Mouse (Mus musculus) embryonic facial prominence, embryonic 11.5 days (tissue): ENCODE measurements around the gene Pramef8. TPM values are rescaled to one million over a fixed set of nuclear protein-coding genes. Genes with fewer than 3 reads are reported as not detected.

Experiments used
- polyA plus RNA-seq: library from polyadenylated mRNA; unstranded; fragments of >200 nt; fragmentation: Nextera tagmentation; extraction: Ambion mirVana; gene quantifications from 2 replicates; pipeline ENCODE4 v1.2.1, GENCODE M21; 2014

Pramef8 gene
- polyA plus RNA-seq, 1 experiment from 2014 or later: 19.0 TPM

Other genes with a start within 250 kb of the Pramef8 start
- 11.5 and 13.2 TPM in 2 replicates for gene Prdm2, start 199.4 kb upstream of the Pramef8 start, polyA plus RNA-seq
- 44.9 and 46.9 TPM in 2 replicates for gene Pdpn, start 112.9 kb upstream of the Pramef8 start, polyA plus RNA-seq
- gene Lrrc38, start 62.7 kb upstream of the Pramef8 start, polyA plus RNA-seq: 0.11 and 0.14 TPM in 2 replicates
- not detected in 2 replicates for gene Pramel1, start 18.0 kb upstream of the Pramef8 start, polyA plus RNA-seq
- not detected in 2 replicates for gene Oog4, start 37.9 kb downstream of the Pramef8 start, polyA plus RNA-seq
- not detected in 2 replicates for gene Gm13043, start 98.9 kb downstream of the Pramef8 start, polyA plus RNA-seq
- gene Gm13040, start 123.5 kb downstream of the Pramef8 start, polyA plus RNA-seq: not detected in 2 replicates
- not detected in 2 replicates for gene BC080695, start 139.3 kb downstream of the Pramef8 start, polyA plus RNA-seq
- gene Gm13057, start 139.3 kb downstream of the Pramef8 start, polyA plus RNA-seq: not detected in 2 replicates
- not detected in 2 replicates for gene Gm13083, start 202.6 kb downstream of the Pramef8 start, polyA plus RNA-seq
- gene Gm13088, start 244.8 kb downstream of the Pramef8 start, polyA plus RNA-seq: not detected in 2 replicates